Mouse (Mus musculus) adrenal gland, postnatal 0 days (tissue): ENCODE results near the gene Phkg1. TPM values are rescaled to one million over a fixed set of nuclear protein-coding genes. Genes with fewer than 3 reads are reported as not detected.

Experiments used
- polyA plus RNA-seq: library from polyadenylated mRNA; unstranded; fragments of >200 nt; fragmentation: Nextera tagmentation; extraction: Ambion mirVana; gene quantifications from 2 replicates; pipeline ENCODE4 v1.2.1, GENCODE M21; 2015

Phkg1 gene
- polyA plus RNA-seq = 0.20 and 0.59 TPM in 2 replicates

DNA sequence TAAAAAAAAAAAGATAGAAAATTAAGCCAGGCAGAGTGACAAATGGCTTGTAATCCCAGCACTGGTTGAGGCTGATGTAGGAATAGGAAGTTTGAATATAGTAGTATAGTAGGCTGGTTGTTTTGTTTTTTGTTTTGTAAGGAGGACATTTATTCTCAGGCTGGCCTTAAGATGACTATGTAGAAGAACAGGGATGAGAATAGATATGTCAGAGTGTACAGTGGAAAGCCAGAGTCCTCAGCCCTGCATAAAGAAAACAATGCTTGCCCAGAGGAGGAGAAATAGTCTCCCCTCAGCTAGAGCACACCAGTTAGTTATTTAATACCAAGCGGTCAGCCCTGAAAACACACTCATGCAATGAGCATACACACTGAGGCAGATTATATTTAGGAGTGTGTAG lies at the start of gene Phkg1:
Gene Phkg1, minus strand, starts transcription at position 101 of the 400 bp plus-strand sequence.

GRCm38 (mm10) chr5:129941495-129942045 lies 43.2 kb upstream of the Phkg1 start, which contains the start of gene Vkorc1l1:
Gene Vkorc1l1 (plus strand): TSS chr5:129941970.

GRCm38 (mm10) chr5:129908242-129908965 lies 10.1 kb upstream of the Phkg1 start, which contains the start of gene Nupr1l:
Gene Nupr1l (plus strand): TSS chr5:129908540.

GRCm38 (mm10) chr5:129895198-129896088 lies 2.9 kb downstream of the Phkg1 start, which contains the start of gene Zbed5:
Gene Zbed5 (plus strand): TSS chr5:129895723.

DNA sequence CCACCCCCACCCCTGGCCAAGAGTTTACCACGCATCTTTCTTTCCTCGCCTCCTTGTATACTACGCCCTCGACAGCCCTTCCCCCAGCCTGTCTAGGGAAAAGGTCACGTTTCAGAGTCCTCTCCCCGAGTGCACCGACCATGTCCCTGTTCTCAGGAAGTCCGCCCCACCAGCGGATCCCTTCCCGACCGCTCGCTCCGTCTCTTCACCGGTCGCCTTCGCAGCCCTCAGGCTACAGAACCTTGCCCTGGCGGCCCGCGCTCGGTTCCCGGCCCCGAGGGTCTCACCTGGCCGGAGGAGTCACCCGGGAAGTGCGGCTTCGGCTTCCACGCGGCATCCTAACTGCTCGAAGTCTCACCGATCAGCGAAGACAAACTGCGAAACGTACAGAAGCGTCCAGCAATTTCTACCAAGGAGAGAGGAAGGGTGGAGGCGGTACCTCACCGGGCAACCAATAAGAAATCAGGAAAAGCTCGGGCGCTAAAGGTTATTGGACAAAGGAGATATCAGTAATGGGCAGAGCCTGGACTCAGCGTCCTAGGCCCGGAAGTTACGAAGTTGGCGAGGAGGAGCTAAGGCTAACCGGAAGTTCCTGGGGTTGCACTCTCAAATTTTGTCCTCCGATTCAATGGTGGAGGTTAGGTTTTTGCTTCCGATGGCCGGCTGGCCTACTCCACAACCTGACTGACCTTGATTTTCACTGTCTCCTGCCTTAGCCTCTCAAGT lies 11.3 kb downstream of the Phkg1 start, which contains the start of gene Chchd2:
Gene Chchd2, minus strand, starts transcription at position 560 of the 726 bp plus-strand sequence.

GRCm38 (mm10) chr5:129846752-129847557 lies 51.4 kb downstream of the Phkg1 start, which contains the start of gene Sumf2:
Gene Sumf2 (plus strand): TSS chr5:129846986.

Other genes with a start within 250 kb of the Phkg1 start
- 1.6 and 2.2 TPM in 2 replicates for gene Zfp11, start 228.4 kb downstream of the Phkg1 start, polyA plus RNA-seq
- not detected in 2 replicates for gene Sept14, start 190.0 kb downstream of the Phkg1 start, polyA plus RNA-seq
- 179 and 229 TPM in 2 replicates for gene Mrps17, start 183.1 kb downstream of the Phkg1 start, polyA plus RNA-seq
- 96.9 and 145 TPM in 2 replicates for gene Nipsnap2, start 173.5 kb downstream of the Phkg1 start, polyA plus RNA-seq
- gene Psph, start 111.1 kb downstream of the Phkg1 start, polyA plus RNA-seq = 36.9 and 40.3 TPM in 2 replicates
- gene Sumf2, start 51.6 kb downstream of the Phkg1 start, polyA plus RNA-seq = 57.7 and 68.0 TPM in 2 replicates
- 1,691 and 2,228 TPM in 2 replicates for gene Chchd2, start 11.1 kb downstream of the Phkg1 start, polyA plus RNA-seq
- 3.5 and 4.7 TPM in 2 replicates for gene Zbed5, start 2.8 kb downstream of the Phkg1 start, polyA plus RNA-seq
- gene Nupr1l, start 10.0 kb upstream of the Phkg1 start, polyA plus RNA-seq = 8.0 and 11.9 TPM in 2 replicates
- gene Vkorc1l1, start 43.4 kb upstream of the Phkg1 start, polyA plus RNA-seq = 13.8 and 16.8 TPM in 2 replicates
- gene Gusb, start 104.5 kb upstream of the Phkg1 start, polyA plus RNA-seq = 46.5 and 65.9 TPM in 2 replicates
- gene Asl, start 130.7 kb upstream of the Phkg1 start, polyA plus RNA-seq = 92.5 and 127 TPM in 2 replicates
- 38.0 and 54.7 TPM in 2 replicates for gene Crcp, start 130.7 kb upstream of the Phkg1 start, polyA plus RNA-seq
- gene Tpst1, start 174.8 kb upstream of the Phkg1 start, polyA plus RNA-seq = 69.9 and 78.5 TPM in 2 replicates
- 4.8 and 5.1 TPM in 2 replicates for gene Kctd7, start 246.3 kb upstream of the Phkg1 start, polyA plus RNA-seq